Mouse (Mus musculus): Measurements from ENCODE around the gene Usp7. TPM values are rescaled to one million over a fixed set of nuclear protein-coding genes. Genes with fewer than 3 reads are reported as not detected.

The Usp7 gene
- 20.6 and 26.2 TPM in 2 replicates for polyA plus RNA-seq (2012; rRNA removed)

- no peaks in the 10 kb centered on the region for H3K27me3 ChIP-seq (replicated peaks; ENCODE audit: control insufficient read depth, insufficient read depth, low read length)
- TF ChIP-seq POLR2A (IDR thresholded peaks at IDR 0.05; ENCODE audit: low read depth, low read length) = no peak
- TF ChIP-seq CTCF (conservative IDR thresholded peaks at IDR 0.05; ENCODE audit: insufficient read depth, insufficient read length, low read depth, low read length) = no peak
- no peaks in the 10 kb centered on the region for H3K36me3 ChIP-seq (ENCODE audit: control insufficient read depth, insufficient read depth, low read length)
- H3K4me1 ChIP-seq (ENCODE audit: control insufficient read depth, insufficient read depth, low read length) = no peaks in the 10 kb centered on the region
- H3K4me3 ChIP-seq (ENCODE audit: insufficient read depth, low read depth, low read length) = no peak within 1 kb of the TSS
- 95% methylated on average over 20 of the region's 20 CpGs for WGBS
- DNase-seq = no peak
- no peak within 1 kb of the TSS for H3K27ac ChIP-seq (ENCODE audit: insufficient read depth, low read depth, low read length)
Measured at GRCm38 (mm10) chr16:8791949-8792557, at the start of gene Usp7. Usp7 (minus strand) TSS chr16:8792308.

DNA sequence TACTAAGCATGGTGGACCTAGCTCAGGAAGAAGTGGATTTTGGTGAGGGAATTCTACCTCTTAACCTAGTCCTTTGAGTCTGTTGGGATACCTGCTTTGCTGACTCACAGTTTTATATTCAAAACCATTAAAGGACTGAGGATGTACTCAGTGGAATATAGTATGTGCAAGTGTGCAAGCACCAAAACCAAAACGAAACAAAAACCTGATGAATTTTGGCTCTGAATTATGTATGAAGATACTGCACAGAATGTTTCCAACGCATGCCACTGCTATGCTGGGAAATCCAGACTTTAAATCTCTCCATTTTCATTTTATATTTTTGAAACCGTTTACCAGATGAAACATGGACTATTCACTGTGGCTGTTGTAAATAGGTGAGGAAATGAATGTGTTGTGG lies 48.4 kb upstream of the Usp7 start:
- Histone ChIP-seq H3K36me3 (ENCODE audit: control insufficient read depth, insufficient read depth, low read length) (peaks cover 20% of the 10 kb centered on the region), H3K27me3 (replicated peaks; ENCODE audit: control insufficient read depth, insufficient read depth, low read length) (no peaks in the 10 kb centered on the region), H3K27ac (ENCODE audit: insufficient read depth, low read depth, low read length) (no peak overlapping the region), H3K4me3 (ENCODE audit: insufficient read depth, low read depth, low read length) (no peak overlapping the region), H3K4me1 (ENCODE audit: control insufficient read depth, insufficient read depth, low read length) (peaks cover 17% of the 10 kb centered on the region; the same call in 1 of the 2 replicates)
- TF ChIP-seq POLR2A (IDR thresholded peaks at IDR 0.05; ENCODE audit: low read depth, low read length) (no peak), CTCF (conservative IDR thresholded peaks at IDR 0.05; ENCODE audit: insufficient read depth, insufficient read length, low read depth, low read length) (no peak)
- 63% methylated on average over 3 of the region's 3 CpGs for WGBS
- DNase-seq = no peak

GRCm38 (mm10) chr16:8838921-8839320 lies 46.8 kb upstream of the Usp7 start:
- Histone ChIP-seq H3K27me3 (replicated peaks; ENCODE audit: control insufficient read depth, insufficient read depth, low read length) (no peaks in the 10 kb centered on the region), H3K4me1 (ENCODE audit: control insufficient read depth, insufficient read depth, low read length) (peaks cover 21% of the 10 kb centered on the region), H3K27ac (ENCODE audit: insufficient read depth, low read depth, low read length) (no peak overlapping the region), H3K4me3 (ENCODE audit: insufficient read depth, low read depth, low read length) (no peak overlapping the region), H3K36me3 (ENCODE audit: control insufficient read depth, insufficient read depth, low read length) (peaks cover 19% of the 10 kb centered on the region)
- TF ChIP-seq CTCF (conservative IDR thresholded peaks at IDR 0.05; ENCODE audit: insufficient read depth, insufficient read length, low read depth, low read length) (no peak), POLR2A (IDR thresholded peaks at IDR 0.05; ENCODE audit: low read depth, low read length) (no peak)
- DNase-seq = no peak

DNA sequence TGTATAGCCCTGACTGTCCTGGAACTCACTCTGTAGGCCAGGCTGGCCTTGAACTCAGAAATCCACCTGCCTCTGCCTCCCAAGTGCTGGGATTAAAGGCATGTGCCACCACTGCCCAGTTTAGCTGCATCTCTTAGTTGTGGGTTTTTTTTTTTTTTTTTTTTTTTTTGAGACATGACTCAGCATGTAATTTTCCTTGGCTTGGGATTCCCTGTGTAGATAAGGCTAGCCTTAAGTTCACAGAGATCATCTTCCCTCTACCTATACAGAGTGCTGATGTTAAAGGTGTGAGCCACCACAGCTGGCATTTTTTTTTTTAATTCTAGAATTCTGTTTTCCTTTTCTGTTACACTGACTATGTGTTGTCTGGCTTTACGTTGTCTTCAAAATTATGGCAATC lies 45.5 kb upstream of the Usp7 start:
- 82% methylated on average over 1 of the region's 1 CpGs for WGBS
- TF ChIP-seq POLR2A (IDR thresholded peaks at IDR 0.05; ENCODE audit: low read depth, low read length) (no peak), CTCF (conservative IDR thresholded peaks at IDR 0.05; ENCODE audit: insufficient read depth, insufficient read length, low read depth, low read length) (no peak)
- Histone ChIP-seq H3K36me3 (ENCODE audit: control insufficient read depth, insufficient read depth, low read length) (peaks cover 12% of the 10 kb centered on the region), H3K4me1 (ENCODE audit: control insufficient read depth, insufficient read depth, low read length) (peaks cover 21% of the 10 kb centered on the region), H3K4me3 (ENCODE audit: insufficient read depth, low read depth, low read length) (no peak overlapping the region), H3K27me3 (replicated peaks; ENCODE audit: control insufficient read depth, insufficient read depth, low read length) (no peaks in the 10 kb centered on the region), H3K27ac (ENCODE audit: insufficient read depth, low read depth, low read length) (no peak overlapping the region)
- DNase-seq = no peak

GRCm38 (mm10) chr16:8836876-8837275 lies 44.8 kb upstream of the Usp7 start:
- Histone ChIP-seq H3K4me3 (ENCODE audit: insufficient read depth, low read depth, low read length) (no peak overlapping the region), H3K4me1 (ENCODE audit: control insufficient read depth, insufficient read depth, low read length) (peaks cover 25% of the 10 kb centered on the region), H3K27ac (ENCODE audit: insufficient read depth, low read depth, low read length) (no peak overlapping the region), H3K27me3 (replicated peaks; ENCODE audit: control insufficient read depth, insufficient read depth, low read length) (no peaks in the 10 kb centered on the region), H3K36me3 (ENCODE audit: control insufficient read depth, insufficient read depth, low read length) (peaks cover 13% of the 10 kb centered on the region)
- WGBS = 64% methylated on average over 1 of the region's 1 CpGs
- TF ChIP-seq POLR2A (IDR thresholded peaks at IDR 0.05; ENCODE audit: low read depth, low read length) (no peak), CTCF (conservative IDR thresholded peaks at IDR 0.05; ENCODE audit: insufficient read depth, insufficient read length, low read depth, low read length) (no peak)
- no peak for DNase-seq

- H3K4me3 ChIP-seq (ENCODE audit: insufficient read depth, low read depth, low read length) = peak overlapping the region; percentile 99
- H3K27ac ChIP-seq (ENCODE audit: insufficient read depth, low read depth, low read length) = peak overlapping the region; percentile 100
- H3K27me3 ChIP-seq (replicated peaks; ENCODE audit: control insufficient read depth, insufficient read depth, low read length) = no peaks in the 10 kb centered on the region
- peaks cover 3% of the 10 kb centered on the region; the same call in 1 of the 2 replicates for H3K36me3 ChIP-seq (ENCODE audit: control insufficient read depth, insufficient read depth, low read length)
- no peak for TF ChIP-seq CTCF (conservative IDR thresholded peaks at IDR 0.05; ENCODE audit: insufficient read depth, insufficient read length, low read depth, low read length)
- no peak for TF ChIP-seq POLR2A (IDR thresholded peaks at IDR 0.05; ENCODE audit: low read depth, low read length)
- peak; percentile 64 for DNase-seq
- peaks cover 16% of the 10 kb centered on the region for H3K4me1 ChIP-seq (ENCODE audit: control insufficient read depth, insufficient read depth, low read length)
- WGBS = under 1% methylated on average over 12 of the region's 12 CpGs
Measured at GRCm38 (mm10) chr16:8831241-8831640, 39.1 kb upstream of the Usp7 start.

DNA sequence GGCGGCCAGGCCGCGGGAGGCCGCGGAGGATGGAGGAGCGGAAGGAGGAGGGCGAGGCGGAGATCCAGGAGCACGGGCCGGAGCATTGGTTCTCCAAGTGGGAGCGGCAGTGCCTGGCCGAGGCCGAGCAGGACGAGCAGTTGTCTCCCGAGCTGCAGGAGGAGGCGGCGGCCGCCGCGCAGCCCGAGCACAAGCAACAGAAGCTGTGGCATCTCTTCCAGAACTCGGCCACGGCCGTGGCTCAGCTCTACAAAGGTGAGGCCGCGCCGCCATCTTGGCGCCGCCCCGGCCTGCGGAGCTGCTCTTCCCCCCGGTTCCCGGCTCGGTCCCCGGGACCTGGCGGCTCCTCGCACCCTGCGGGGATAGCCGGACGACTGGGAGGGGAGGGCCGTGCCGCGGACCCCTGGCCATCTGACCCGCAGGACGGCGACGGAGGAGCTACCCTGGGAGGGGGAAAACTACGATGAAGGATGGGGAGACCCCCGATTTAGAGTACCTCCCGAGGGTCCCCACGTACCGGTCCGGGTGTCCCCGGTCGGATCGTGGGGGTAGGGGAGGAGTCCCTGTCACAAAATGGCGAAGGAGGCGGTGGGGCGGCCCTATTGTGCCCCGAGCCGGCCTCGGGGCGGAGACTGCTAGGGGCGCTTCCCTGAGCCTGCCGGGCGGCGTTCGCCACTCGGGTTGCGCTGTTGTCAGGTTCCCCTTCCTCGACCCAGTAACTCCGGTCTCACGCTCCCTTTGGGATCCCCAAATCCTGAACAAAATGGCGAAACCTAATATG lies 38.5 kb upstream of the Usp7 start:
- peak overlapping the region; percentile 100 for H3K27ac ChIP-seq (ENCODE audit: insufficient read depth, low read depth, low read length)
- WGBS = under 1% methylated on average over 74 of the region's 74 CpGs
- H3K36me3 ChIP-seq (ENCODE audit: control insufficient read depth, insufficient read depth, low read length) = peaks cover 2% of the 10 kb centered on the region; the same call in 1 of the 2 replicates
- H3K4me3 ChIP-seq (ENCODE audit: insufficient read depth, low read depth, low read length) = peak overlapping the region; percentile 99
- H3K4me1 ChIP-seq (ENCODE audit: control insufficient read depth, insufficient read depth, low read length) = peaks cover 15% of the 10 kb centered on the region
- peak; percentile 80 for DNase-seq
- TF ChIP-seq CTCF (conservative IDR thresholded peaks at IDR 0.05; ENCODE audit: insufficient read depth, insufficient read length, low read depth, low read length) = no peak
- TF ChIP-seq POLR2A (IDR thresholded peaks at IDR 0.05; ENCODE audit: low read depth, low read length) = peak; percentile 20
- H3K27me3 ChIP-seq (replicated peaks; ENCODE audit: control insufficient read depth, insufficient read depth, low read length) = no peaks in the 10 kb centered on the region
